8 mouse cellular contexts compared by ENCODE assay signal in genomic region chr12:38928786-38929351, GRCm38 (mm10).
A peak's percentile ranks its signal among the peaks of the same experiment; 100 is the strongest.
DNase-seq lines count a peak whose midpoint lies in the region; ATAC-seq lines count a peak whose summit lies in the region.

No protein-coding gene starts in this region.

- H3K9ac ChIP-seq in stomach, embryonic 16.5 days (ENCODE audit: low read length), result no peak overlapping the region

- peaks cover 17% of the 10 kb centered on the region for H3K4me1 ChIP-seq in megakaryocyte, embryonic 14.5 days
- no peaks in the 10 kb centered on the region for H3K4me1 ChIP-seq in stomach, embryonic 16.5 days (ENCODE audit: control insufficient read depth, insufficient read depth, low read length)

- no peaks in the 10 kb centered on the region for H3K36me3 ChIP-seq in megakaryocyte, embryonic 14.5 days (replicated peaks; ENCODE audit: low read length)
- H3K36me3 ChIP-seq in stomach, embryonic 16.5 days (ENCODE audit: control insufficient read depth, insufficient read depth, low read length), result no peaks in the 10 kb centered on the region

- no peak overlapping the region for H3K27ac ChIP-seq in stomach, embryonic 16.5 days (ENCODE audit: low read length)

- no peak overlapping the region for H3K4me2 ChIP-seq in stomach, embryonic 16.5 days (ENCODE audit: low read depth, low read length)

- H3K4me3 ChIP-seq in megakaryocyte, embryonic 14.5 days (replicated peaks), result peak overlapping the region; percentile 86
- H3K4me3 ChIP-seq in stomach, embryonic 16.5 days (replicated peaks; ENCODE audit: low read length), result no peak overlapping the region

- 42% methylated on average over 11 of the region's 11 CpGs for WGBS in stomach, embryonic 16.5 days

- ATAC-seq in cerebellum, adult (ENCODE audit: insufficient number of reproducible peaks, low FRiP score, low TSS enrichment), result peak; percentile 89
- 0 out of 2 replicates have a peak, but pooled peaks have one; percentile 29 for ATAC-seq in stomach, embryonic 16.5 days (ENCODE audit: insufficient read depth, low FRiP score)

- DNase-seq in cerebellum, postnatal 4 days (ENCODE audit: low spot score in 2 of 2), result no peak
- DNase-seq in MEL-GATA-1-ER (ENCODE audit: extremely low read depth, low read depth), result peak; percentile 46
- peak; percentile 27 to 32 for DNase-seq in cerebellum, postnatal 14 days
- DNase-seq in heart, adult 11 months, result peak; percentile 94
- DNase-seq in kidney, postnatal 10 days, result peak; percentile 37

- no peaks in the 10 kb centered on the region for H3K27me3 ChIP-seq in megakaryocyte, embryonic 14.5 days (replicated peaks)
- no peaks in the 10 kb centered on the region for H3K27me3 ChIP-seq in stomach, embryonic 16.5 days (ENCODE audit: control insufficient read depth, insufficient read depth, low read length)

- H3K9me3 ChIP-seq in megakaryocyte, embryonic 14.5 days, result no peaks in the 10 kb centered on the region
- H3K9me3 ChIP-seq in stomach, embryonic 16.5 days (replicated peaks; ENCODE audit: control insufficient read depth, low read length), result no peaks in the 10 kb centered on the region

Comparison
In these comparisons a context has a peak if more than half of its experiments do, and no peak if none do; other contexts are left out.
1. DNase-seq: peak in MEL-GATA-1-ER (single experiment), cerebellum, postnatal 14 days (2 of 2), heart, adult 11 months (single experiment) and kidney, postnatal 10 days (single experiment); none in cerebellum, postnatal 4 days (0 of 2).